Mouse (Mus musculus) 3T3-L1 (cell line): ENCODE results near the gene Stxbp2.
A peak's percentile ranks its signal among the peaks of the same experiment; 100 is the strongest.
"Not testable (repeated sequence)": the region's sequence is repeated elsewhere in the genome, so short reads cannot be mapped to it uniquely, and the experiment has no call there.

ENCODE experiments used
- DNase-seq: peaks from one replicate; pipeline ENCODE4 v3.0.0-alpha.2; 2015; ENCODE audit warnings: low read depth, low spot score

Gene Stxbp2

GRCm38 (mm10) chr8:3630647-3631477 lies at the start of gene Stxbp2:
TSS of gene Stxbp2 (plus strand) at chr8:3630955.
- no peak for DNase-seq

- not testable (repeated sequence) for DNase-seq
These were observed 48.8 kb upstream of the Stxbp2 start for GRCm38 (mm10) chr8:3581961-3582360.

DNA sequence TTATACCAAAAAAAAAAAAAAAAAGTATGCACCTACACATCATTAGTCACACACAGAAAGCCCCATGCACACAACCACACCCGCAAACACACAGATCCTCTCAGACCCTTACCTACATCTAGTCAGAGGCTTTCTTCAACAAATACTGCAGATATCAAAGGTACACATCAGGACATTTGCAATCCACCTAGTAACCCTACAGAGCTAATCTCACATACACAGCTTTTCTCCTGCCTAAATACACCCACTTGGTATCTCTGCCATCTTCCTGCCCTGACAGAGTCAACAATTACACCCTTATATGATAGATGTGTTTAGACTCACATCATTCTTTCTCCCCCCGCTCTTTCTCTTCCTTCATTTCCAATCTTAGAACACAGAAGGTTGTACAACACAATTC lies 44.3 kb upstream of the Stxbp2 start:
- DNase-seq = no peak

- no peak for DNase-seq
These were observed 43.8 kb upstream of the Stxbp2 start, which contains the start of gene Camsap3 for GRCm38 (mm10) chr8:3586993-3587390. TSS of gene Camsap3 (plus strand) at chr8:3587293.

DNA sequence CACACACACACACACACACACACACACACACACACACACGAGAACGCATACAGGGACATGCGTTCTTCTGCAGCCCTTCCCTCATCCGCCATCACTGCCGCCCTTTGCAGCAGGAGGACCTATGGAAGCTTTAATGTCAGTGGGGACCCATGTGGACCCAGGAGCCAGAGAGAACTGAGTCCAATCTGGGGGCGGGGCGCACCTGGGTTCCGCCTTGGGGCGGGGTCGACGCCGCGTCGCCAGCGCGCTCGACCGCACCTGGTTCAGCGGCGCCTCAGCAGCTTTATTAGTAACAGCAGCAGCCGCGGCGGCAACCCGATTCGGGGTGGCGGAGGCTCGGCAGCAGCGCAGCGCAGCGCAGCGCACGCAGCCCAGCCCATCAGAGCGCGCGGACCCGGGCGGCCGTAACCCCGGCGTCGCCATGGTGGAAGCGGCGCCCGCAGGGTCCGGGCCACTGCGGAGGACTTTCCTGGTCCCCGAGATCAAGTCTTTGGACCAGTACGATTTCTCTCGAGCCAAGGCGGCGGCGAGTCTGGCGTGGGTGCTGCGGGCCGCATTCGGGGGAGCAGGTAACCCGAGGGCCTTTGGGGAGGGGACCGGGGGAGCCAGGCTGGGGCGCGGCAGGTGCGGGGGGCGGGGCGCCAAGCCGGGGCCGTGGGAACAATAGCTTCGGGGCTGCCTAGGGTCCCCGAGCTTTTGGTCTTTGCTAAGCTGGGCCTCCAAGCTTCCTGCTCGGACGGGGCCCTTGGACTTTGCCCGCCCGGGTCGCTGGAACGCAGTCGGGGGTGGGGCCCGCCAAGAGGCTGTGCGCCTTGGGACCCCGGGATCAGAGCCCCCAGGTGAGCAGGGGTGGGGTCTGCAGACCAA lies 43.1 kb upstream of the Stxbp2 start:
- DNase-seq = no peak

DNA sequence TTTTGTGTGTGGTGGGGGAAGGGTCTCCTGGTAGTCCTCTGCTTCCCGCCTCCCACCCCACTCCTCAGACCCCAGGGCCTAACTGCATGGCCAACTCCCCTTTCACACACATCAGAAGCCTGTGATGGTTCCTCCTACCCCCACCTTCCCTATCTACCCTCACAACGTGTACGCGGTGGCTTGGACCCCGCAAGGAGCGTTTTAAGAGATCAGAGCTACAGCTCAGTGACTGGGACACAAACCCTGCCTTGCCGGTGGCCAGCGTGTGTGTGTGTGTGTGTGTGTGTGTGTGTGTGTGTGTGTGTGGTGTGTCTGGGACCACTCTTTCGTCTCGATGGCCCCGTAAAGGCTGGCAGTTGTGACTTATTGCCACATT lies 42.5 kb upstream of the Stxbp2 start:
- no peak for DNase-seq

DNA sequence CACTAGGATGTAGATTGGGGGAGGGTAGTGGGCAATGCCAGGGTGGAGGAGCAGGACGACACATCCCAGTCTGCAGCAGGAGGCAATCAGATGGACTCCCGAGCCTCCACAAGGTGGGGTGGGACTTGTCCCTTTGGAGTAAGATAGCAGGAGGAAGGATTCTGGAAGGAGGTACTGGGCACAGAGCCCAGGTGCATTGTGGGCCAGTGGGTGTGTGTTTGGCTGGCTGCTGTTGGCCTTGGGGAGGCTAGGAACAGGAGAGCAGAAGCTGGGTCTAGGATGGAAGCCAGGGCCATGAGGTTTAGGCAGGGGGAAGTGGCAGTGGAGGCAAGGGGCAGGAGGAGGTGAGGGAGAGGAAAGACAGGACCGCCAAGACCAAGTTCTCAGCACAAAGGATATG lies 37.3 kb upstream of the Stxbp2 start:
- peak; percentile 33 for DNase-seq

GRCm38 (mm10) chr8:3594466-3594865 lies 36.3 kb upstream of the Stxbp2 start:
- no peak for DNase-seq

GRCm38 (mm10) chr8:3598054-3598453 lies 32.7 kb upstream of the Stxbp2 start:
- DNase-seq = no peak

- no peak for DNase-seq
These were observed 31.5 kb upstream of the Stxbp2 start for GRCm38 (mm10) chr8:3599219-3599618.

GRCm38 (mm10) chr8:3600401-3600800 lies 30.4 kb upstream of the Stxbp2 start:
- peak; percentile 48 for DNase-seq

GRCm38 (mm10) chr8:3603439-3603838 lies 27.3 kb upstream of the Stxbp2 start:
- no peak for DNase-seq

DNA sequence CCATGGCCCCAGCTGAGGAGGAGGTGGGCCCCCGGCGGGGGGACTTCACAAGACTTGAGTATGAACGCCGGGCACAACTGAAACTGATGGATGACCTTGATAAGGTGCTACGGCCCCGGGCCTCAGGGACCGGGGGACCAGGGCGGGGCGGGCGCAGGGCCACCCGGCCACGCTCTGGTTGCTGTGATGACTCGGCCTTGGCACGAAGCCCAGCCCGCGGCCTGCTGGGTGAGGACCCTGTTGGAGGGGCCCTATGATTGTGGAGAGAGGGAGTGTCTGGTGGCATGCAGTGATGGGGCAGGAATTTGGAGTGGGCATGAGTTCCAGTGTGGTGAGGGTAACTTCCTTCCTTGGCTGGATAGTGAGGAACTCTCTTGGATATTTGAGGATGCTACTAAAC lies 24.2 kb upstream of the Stxbp2 start:
- no peak for DNase-seq

GRCm38 (mm10) chr8:3607822-3608221 lies 22.9 kb upstream of the Stxbp2 start:
- DNase-seq = no peak

GRCm38 (mm10) chr8:3609046-3609815 lies 21.5 kb upstream of the Stxbp2 start:
- DNase-seq = peak; percentile 72

- DNase-seq = no peak
These were observed 21.0 kb upstream of the Stxbp2 start for GRCm38 (mm10) chr8:3609816-3610150.

DNA sequence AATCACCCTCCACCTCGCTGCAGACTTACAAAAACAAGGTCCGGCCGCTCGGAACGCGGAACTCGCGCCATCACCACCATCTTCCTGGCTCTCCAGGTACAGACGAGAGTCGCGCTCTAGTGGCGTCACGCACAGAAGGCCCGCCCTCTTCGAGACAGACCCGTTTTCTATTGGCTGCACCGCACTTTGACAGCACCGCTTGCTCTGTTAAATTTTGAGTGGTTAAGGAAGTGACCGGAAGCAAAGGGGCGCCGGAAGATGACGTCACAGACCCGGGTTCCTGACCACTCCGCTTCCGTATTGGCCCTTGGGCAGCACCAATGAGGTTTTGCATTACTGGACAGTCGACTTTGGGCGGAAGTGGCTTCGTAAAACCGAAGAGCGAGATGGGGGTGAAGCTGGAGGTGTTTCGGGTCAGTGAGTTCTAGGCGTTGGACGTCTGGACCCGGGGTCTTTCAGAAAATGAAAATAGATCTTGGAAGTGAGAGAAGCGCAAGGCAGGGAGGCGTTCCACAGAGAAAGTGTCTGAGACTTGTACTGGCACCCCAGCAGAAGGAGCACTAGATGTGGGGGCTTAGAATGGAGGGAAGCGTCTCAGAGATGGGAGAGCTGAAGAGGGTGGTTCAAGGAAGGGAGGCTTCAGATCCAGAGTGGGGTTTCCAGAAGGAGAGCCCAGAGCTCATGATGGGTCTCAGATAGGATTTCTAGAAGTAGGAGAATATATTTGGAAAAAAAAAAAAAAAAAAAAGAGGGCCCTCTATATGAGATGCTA lies 9.4 kb upstream of the Stxbp2 start, which contains the start of the genes Xab2 and Pet100:
Gene Xab2, minus strand, starts transcription at position 118 of the 772 bp plus-strand sequence.
Gene Pet100, plus strand, starts transcription at position 350 of the 772 bp plus-strand sequence.
- peak; percentile 100 for DNase-seq

DNA sequence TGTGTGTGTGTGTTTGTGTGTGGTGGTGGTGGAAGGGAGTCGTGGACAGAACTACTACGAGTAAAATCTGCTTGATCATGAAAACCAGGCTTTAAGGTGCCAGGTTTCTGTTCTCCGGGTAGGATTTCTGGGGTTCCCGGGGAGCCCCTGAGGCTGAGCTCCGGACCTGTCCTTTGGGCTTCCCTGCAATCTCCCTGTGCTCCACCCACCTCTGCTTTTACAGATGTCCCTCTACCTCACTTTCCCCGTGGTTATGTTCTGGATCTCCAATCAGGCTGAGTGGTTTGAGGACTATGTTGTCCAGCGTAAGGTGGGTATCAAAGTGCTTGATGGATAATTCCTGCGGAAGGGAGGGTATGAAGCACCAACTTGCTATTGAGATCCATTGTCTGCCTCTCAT lies 8.6 kb upstream of the Stxbp2 start:
- DNase-seq = no peak

GRCm38 (mm10) chr8:3625445-3625844 lies 5.3 kb upstream of the Stxbp2 start, which contains the start of gene Pcp2:
TSS of gene Pcp2 (minus strand) at chr8:3625545.
- DNase-seq = no peak

GRCm38 (mm10) chr8:3626971-3627370 lies 3.8 kb upstream of the Stxbp2 start:
- no peak for DNase-seq

DNA sequence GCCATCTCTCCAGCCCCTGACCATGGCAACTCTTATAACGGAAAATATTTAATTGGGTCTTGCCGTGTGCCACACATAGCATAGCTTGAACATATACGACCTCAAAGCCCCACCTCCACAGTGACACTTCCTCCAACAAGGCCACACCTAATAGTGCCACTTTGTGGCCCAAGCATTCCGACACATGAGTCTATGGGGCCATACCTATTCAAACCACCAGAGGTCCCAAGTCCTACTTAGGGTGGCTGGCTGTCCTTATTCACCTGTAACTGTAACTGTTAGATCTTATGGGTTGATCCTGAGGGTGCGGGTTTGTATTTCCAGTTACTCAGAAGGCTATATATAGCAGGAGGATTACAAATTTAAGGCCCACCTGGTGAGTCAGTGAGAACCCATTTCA lies 2.7 kb upstream of the Stxbp2 start:
- peak; percentile 56 for DNase-seq
